Mouse (Mus musculus) mouse embryonic stem cell (cell line): Measurements from ENCODE around the gene Ints12.

ENCODE experiments used
- in situ Hi-C, 2 experiments: fragments of 300-500 bp; cut with MboI; formaldehyde crosslinking; loops; 1 replicate in 1 of 2; 3 replicates in 1 of 2; pipeline ENCODE4 v1.14.3; 2019 to 2020; ENCODE audit warnings: low sequenced_read_pairs in 2 of 2, low pct_unique_long_range_greater_than_20kb in 1 of 2, mixed read lengths in 1 of 2; ENCODE audit not compliant: unreplicated experiment in 1 of 2

Gene Ints12

DNA sequence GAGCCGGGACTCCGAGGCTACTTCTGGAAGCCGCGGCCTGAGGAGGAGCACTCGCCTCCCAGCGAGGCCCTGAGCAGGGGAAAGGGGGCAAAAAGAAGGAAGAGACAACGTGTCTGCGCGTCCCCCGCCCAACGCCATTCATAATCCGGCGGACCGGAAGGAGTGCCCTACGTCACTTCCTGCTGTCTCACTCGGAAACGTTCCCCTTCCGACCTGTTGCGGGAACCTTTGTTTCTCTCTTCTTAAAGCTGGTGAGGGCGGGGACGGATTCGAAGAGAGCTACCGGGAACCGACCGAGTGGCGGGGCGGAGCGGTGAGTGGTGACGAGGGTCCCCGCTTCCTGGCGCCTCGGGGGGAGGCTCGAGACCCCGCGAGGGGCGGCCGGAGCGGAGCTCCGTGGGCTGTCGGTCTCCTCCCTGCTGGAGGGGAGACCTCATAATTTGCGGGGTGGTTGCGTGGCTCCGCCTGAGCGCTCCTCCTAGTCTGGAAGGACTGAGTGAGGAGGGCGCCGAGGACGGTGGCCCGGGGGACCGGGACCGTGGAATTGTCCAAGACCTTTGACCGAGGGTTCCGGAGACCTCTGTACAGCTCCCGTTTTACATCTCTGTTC is at the start of gene Ints12, which contains the start of gene Gstcd:
Gene Ints12 (plus strand): TSS at position 177 of the 610 bp plus-strand sequence.
Gene Gstcd (minus strand): TSS at position 370 of the 610 bp plus-strand sequence.
- in situ Hi-C loops, result no loop called here

DNA sequence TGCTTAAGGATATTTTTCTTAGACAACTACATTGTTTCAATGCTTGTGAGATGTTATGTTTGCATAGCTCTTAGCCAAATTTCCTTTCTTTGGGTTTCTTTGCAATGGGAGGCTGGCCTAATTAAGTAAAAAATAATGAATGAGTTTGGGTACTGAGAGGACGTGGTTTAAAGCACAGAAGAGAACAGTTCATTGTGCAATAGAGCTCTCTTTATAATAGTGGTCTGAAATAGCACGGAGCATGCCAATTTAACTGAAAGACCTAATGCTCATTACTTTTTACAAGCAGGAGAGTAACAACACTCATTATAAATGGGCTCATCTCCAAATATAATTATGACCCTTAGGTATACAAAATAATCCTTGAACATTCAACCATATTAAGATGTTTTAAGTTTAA is 39.6 kb upstream of the Ints12 start:
- in situ Hi-C loops, result no loop called here

DNA sequence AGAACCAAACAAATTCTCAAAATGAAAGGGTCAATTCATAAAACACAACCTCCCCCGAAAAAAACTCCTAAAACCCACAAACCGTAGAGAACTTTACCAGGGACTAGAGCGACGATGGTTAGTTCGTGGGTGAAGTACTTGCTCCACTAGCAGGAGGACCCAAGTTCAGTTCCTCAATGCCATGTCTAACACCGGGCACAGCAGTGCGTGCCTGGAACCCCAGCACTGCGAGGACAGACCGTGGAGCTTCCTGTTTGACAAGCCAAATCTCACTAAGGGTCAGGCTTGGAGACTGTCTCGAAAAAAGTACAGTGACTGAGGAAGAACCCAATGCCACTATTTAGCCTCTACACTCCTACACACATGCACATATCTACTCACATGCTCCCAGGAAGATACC is 16.1 kb upstream of the Ints12 start:
- in situ Hi-C loops, result no loop called here

DNA sequence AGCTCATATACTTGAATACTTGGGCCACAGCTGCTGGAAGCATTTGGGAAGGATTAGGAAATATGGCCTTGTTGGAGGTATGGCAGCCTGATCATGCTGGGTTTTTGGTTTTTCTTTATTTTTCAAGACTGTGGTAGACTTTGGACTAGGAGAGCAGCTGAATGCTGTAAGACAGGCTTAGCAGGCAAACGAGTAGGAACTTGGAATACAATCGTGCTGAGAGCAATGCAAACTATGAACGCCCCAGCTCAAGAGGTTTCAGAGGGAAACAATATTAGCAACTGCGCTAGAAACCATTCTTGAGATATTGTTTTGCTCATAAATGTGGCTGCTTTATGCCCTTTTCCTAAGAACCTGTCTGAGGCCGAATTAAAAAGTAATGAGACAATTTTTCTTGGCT is 8.9 kb upstream of the Ints12 start:
- in situ Hi-C loops, result no loop called here

DNA sequence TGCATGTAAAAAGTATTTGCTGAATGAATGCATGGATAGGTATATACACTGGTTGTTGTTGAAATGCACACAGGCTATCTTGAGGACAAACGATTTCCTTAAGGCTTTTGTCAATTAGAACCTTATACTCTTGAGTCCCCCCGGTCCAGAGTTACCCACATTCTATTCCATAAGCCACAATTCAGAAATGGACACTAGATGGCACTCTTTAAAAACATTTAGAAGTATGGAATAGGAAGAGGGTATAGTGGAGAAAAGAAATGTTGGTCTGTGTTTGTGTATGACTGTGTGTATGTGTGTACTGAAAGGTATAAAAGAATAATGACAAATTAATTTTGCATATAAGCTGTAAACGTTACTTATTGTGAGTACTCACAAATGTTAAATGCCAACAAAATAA is 5.8 kb upstream of the Ints12 start:
- in situ Hi-C loops, result no loop called here

DNA sequence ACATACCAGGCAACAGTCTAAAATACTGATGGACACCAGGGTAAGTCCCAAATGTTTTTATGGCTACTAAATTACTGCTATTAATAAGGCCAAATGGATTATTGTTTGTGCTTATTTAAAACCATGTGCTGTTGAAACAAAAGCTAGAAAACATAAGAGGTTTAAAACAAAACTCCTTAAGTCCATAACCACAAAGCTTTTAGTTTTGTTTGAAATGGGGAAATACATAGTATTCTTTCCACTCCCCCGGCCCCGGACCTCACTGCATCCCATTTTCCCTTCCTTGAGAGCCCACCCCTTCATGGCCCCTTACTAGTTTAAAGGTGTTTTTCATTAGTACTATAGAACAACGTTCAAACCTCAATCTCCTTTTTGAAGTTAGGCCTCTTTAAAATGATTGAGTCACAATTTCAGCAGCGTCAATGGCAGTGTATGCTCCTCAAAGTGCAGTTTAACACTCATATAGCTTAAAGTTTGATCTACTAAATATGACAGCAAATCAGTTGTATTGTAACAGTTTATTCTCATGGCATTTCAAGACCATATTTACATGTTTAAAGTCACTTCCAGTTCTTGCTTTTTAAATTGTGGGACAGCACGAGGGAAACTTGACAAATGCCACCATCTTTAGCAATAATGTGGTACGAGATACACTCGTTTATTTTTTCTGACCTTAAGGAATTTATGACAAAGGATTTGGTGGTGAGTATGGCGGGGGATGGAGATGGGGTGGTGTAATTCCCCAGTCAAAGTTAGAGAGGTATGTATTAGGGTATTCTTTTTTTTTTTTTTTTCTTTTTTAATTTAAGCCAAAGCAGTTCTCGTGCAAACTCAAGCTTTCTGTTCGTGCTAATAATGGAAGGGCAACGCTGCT is 1.2 kb upstream of the Ints12 start:
- in situ Hi-C loops, result no loop called here

DNA sequence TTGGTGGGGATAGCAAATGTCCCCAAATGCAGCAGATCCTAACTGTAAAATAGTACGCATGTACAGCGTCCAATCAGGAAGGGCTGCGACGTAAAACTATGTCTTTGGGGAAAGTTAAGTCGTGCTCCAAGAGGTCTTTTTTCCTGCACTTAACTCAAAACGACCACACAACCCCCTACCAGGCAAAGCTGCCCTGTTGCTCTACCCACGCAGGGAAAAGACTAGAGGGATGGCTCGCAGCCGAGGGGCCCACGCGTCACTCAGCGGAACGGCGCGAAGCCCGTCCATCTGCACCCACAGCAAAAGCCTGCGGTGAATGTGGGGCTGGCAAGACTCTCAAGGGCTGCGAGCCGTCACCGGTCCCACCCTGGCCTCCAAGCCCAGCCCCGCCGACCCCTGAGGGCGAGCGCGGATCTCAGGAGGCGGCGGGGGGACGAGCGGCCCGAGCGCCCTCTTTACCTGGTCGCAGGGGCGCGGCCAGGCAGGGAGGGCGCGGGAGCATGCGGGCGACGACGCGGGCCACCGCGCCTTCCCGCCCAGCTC is 448 bp upstream of the Ints12 start:
- in situ Hi-C loops, result no loop called here

DNA sequence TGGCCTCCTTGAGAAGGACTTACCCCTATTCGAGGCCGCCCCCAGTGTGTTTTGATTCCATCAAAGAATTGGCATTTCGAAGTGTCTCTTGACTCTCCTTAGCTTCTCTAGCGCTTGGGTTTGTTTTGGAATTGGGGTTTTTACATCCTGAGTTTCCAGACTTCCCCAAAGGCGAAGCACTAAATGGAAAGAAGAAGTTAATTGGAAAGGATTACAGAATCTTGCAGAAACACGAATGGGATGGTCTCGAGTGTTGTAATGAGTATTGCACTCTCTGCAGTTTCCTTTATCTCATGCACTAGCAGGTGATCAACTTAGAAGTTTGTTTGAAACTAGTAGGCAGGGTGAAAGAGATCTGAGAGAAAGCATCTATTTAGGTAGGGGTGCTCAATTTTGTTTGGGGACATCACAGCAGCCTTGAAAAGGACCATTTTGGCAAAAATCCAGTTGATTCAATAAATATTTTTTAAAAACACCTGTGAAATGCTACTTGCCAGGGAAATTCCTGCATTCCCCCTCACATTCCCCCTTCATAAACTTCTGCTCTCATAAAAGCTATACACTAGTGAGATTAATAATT is 724 bp downstream of the Ints12 start:
- in situ Hi-C loops, result no loop called here

DNA sequence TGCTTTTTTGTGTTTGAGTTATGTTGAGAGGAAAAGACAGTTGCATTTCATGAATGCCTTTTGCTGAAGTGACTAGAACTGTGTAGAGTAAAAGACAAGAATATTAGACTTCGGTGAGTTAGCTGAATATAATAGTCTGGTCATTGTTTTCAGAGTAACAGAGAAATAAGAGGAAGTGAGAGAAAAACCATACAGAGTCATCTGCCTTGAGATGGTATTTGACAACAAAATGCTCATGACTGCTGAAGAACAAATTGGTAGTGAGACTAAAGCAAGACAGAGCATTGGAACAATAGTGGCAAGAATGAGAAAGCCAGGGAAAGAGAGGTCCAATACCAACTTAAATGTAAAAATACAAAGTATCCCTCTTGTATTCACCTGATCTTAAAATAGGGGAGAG is 1.3 kb downstream of the Ints12 start:
- in situ Hi-C loops, result no loop called here

DNA sequence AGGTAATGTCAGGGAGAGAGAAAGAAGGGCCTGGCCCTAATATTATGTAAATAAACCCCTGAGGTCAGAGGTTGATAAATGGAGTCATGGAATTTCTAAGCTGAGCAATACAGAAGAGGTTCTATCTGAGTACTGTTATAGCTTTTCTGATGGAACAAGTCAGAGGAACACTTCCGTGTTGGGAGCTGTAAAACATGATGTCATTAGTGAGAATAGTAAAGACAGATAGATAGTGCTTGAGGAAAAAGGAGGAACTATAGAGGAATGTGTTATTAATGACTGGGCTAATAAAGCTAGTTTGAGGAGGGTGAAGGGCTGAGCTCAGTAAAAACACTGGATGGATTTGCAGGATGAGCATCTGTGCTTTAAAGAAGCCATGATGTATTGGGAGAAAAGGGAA is 2.7 kb downstream of the Ints12 start:
- in situ Hi-C loops, result no loop called here

DNA sequence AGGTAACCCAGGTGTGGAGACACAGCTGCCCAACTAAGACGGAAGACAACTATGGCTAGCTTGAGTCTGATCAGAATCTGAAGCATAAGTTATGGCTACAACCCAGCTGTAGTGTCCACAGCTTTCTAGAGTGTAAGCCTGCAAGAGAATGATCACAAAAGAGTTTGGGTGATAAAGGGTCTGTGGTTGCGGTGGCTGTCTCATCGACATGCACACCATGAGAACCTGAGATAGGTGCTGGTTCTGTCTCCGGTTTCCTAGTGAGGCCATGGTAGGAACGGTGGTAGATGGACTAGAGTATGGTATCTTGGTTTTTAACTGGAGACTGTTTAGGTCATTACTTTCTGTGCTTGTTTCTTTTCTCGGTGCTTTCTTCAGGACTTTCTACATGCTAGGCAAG is 6.3 kb downstream of the Ints12 start:
- in situ Hi-C loops, result no loop called here

DNA sequence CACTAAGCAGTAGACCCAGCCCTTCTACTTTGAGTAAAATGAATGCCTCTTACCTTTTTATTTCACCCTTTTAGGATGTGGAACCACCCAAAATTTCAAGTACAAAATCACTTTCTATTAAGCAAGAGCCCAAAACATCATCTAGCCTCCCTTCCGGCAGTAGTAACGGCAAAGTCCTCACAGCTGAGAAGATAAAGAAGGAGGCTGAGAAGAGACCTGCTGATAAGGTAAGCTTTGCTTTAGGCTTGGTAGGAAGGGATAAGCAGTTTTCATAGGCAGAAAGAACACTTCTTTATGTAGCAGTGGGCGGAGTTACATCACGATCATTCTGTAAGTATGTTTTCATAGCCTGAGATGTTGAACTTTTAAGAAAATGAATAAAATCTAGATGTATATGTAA is 6.7 kb downstream of the Ints12 start:
- in situ Hi-C loops, result no loop called here

DNA sequence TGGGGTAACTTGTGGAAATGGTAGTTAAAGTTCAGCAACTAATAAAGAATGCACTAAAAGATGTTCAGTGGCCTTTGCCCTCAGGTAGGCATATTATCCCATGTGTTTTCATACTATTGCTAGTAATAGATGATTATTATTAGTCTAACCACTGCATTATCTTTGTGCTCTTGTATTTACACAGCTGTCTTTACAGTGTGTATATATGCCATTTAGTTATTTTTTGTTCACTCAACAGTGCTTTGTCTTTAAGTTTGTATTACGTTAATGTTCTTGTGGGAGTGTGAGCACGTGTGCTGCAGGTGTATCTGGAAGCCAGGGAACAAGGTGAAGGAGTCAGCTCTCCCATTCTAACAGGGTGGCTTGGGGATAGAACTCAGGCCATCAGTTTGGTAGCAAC is 7.3 kb downstream of the Ints12 start:
- in situ Hi-C loops, result no loop called here

DNA sequence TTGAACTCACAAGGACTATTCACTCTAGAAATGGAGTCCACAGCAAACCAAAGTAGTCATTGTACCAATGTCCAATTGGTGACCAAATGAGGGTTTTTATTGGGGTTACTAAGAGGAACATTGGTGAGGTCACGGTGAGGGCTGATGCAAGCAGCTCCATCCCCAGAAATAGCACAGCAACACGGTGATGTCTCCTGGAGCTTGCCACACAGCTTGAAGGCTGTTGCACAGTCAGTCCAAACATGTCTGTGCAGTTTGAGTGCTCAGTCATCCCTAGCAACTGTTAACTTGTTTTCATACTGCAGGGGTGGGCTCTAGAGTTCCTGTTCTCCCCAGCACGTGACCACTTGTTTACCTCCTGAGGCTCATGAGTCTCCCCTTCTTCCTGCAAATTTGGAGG is 12.1 kb downstream of the Ints12 start:
- in situ Hi-C loops, result no loop called here

DNA sequence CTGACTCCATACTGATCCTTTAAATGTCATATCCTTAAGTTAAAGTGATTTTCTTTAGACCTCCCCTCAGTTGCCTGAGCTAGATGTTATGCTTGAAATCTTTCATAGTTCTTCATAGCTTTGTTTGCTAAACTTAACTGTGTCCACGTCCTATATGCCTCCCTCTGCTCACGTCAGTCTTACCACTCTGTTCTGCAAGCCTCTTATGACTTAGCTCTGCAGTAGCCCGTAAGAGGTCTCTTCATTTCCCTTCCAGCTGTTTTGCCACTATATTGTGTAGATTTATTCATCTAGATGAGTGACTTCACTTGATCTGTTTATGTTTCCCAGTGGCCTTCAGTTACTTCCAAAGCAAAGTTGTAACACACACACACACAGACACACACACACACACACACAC is 12.8 kb downstream of the Ints12 start:
- in situ Hi-C loops, result no loop called here

DNA sequence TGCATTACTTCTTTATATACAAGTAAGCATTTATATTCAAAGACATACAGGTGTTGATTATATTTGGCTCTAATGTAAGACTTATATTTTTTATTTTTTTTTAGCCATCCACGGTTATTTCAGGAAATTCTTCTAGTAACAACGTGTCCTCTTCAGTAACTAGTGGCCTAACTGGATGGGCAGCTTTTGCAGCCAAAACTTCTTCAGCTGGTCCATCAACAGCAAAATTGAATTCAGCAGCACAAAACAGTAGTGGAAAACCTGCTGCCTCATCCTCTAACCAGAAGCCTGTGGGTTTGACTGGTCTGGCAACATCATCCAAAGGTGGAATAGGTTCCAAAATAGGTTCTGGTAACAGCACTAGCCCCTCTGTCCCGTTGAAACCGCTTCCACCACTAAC is 17.1 kb downstream of the Ints12 start:
- in situ Hi-C loops, result no loop called here

DNA sequence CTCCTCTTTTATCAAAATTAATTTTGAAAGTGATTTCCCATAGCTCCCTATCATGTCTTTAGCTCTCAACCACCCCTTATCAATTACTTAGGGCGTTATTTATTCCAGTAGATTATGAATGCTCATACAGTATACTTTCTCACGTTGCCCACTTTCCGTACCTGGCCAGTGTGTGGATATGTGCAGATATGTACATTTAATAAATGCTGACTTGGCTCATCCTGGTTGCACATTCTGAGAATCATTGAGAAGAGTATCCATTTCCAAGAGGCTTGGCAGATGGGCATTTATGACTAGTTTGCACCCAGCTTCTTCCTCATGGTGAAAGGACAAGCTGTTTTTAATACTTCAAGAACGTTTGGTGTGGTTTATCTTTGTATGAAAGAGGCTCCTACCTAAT is 18.2 kb downstream of the Ints12 start:
- in situ Hi-C loops, result no loop called here

DNA sequence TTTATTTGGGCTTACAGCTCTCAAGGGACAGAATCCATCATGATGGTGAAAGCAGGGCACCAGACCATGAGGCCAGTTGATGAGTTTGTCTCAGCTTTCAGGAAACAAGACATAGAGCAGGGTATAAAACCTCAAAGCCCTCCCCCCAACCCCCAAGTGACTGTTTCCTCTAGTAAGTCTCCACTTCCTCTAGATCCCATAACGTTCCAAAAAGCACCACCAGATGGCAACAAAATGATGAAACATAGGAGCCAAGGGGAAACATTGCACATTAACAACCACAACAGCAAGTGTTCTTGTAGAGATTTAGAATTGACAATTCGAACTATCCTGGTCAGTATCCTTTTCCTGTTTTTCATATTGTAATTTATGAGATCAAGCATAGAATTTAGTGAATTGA is 20.1 kb downstream of the Ints12 start:
- in situ Hi-C loops, result no loop called here

DNA sequence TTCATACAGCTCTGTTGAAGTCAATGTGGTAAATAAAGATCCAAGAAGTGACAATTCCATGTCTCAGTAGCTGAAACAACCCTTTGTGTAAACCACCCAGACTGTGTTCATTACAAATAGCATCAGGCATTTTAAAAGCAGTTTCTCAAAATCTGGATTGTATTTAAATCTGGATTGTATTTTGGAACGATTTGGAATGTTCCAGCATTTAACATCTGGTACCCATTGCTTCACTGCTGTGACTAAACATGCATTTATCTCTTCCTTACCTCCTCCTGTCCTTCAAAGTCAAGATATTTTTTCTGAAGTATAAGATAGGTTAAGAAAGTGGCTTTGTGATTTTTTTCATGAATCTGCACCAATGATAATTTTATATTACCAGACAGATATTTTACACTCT is 21.6 kb downstream of the Ints12 start:
- in situ Hi-C loops, result no loop called here

DNA sequence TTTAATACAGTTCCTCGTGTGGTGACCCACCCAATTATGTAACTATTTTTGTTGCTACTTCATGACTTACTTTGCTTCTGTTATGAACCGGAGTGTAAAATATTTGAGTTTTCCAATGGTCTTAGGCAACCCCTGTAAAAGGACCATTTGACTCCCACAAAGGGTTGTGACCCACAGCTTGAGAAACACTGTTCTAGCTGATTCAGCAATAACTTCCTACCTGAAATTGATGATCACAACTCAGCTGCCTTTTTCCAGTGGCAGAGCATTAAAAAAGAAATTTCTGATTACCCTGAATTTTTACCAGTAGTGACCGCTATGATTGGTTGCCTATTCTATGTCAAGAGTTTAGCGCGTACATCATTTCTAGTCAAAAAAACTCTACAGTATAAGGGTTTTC is 39.7 kb downstream of the Ints12 start:
- in situ Hi-C loops, result no loop called here
